ENCODE assay signal across 10 mouse cellular contexts in the genomic region with DNA sequence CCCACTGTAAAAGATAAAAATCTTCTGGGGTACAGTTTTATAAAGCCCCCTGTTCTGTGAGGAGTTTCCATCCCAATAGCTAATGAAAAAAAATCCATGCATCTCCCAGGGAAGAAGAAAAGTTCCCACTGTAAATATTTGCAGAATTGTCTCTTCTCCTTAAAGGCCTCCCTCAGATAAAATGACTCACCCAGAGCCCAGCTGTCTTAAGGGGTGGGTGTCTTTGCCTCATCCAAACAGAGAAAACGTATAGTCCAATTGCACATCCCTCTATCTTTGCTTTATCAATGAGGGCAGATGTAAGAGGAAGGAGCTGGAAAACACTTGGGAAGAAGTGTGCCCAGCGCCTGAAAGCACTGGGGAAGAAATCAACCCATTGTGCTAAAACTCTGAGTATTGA.
"Had no signal": no experiment of that assay in that cellular context is flagged by ENCODE, and none has a peak within 500 bp of the region (broad histone marks: within the 10 kb centered on the region; RNA-seq: fewer than 3 reads in every experiment).

No protein-coding gene starts in this region.

- ATAC-seq: midbrain, embryonic 16.5 days had no signal

- DNase-seq: lung, adult 18-20 months; lung, embryonic 14.5 days; lung, postnatal 10 days; lung, postnatal 4 days; midbrain, embryonic 14.5 days; right cerebral cortex, postnatal 14 days; thymus, adult 18-20 months; thymus, postnatal 14 days; thymus, postnatal 36 days had no signal
